Mouse (Mus musculus): ENCODE data around the gene Gm10097.

GRCm38 (mm10) chr10:5086329-5086728 lies 17.3 kb downstream of the Gm10097 start:
- no peak for TF ChIP-seq CTCF (IDR thresholded peaks at IDR 0.05; ENCODE audit: extremely low read depth, insufficient read depth, insufficient read length, insufficient replicate concordance)
- no peak for TF ChIP-seq POLR2A (IDR thresholded peaks at IDR 0.05; ENCODE audit: low read depth, low read length)
